Mouse (Mus musculus): ENCODE measurements around the gene Dnajc3. TPM values are rescaled to one million over a fixed set of nuclear protein-coding genes. Genes with fewer than 3 reads are reported as not detected.

The Dnajc3 gene
- total and polyA plus RNA-seq, 3 experiments: 29.0 to 40.6 (median 31.6) TPM

DNA sequence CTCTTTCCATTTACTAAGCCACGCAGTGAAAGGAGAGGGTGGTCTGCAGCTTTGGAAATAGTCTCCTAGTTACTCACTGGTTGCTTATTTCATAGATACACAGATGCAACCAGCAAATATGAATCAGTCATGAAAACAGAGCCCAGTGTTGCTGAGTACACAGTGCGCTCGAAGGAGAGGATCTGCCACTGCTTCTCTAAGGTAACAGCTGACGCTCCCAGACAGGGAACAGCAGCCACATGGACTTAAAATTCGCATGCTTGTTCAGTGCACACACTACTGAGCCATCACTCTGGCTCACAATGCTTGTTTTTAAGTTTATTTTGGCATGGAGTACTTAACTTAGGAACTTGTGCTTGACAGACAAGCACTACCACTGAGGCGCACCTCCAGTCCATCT lies 34.5 kb downstream of the Dnajc3 start:
- peaks cover 36 to 92% of the 10 kb centered on the region in 2 experiments for H3K36me3 ChIP-seq (replicated peaks in 1 of 2; ENCODE audit: control insufficient read depth in 1 of 2, insufficient read depth in 1 of 2, low read length in 1 of 2)
- no peaks in the 10 kb centered on the region for H3K4me1 ChIP-seq (ENCODE audit: control insufficient read depth in 1 of 2, insufficient read depth in 2 of 2)
- H3K4me2 ChIP-seq (ENCODE audit: insufficient read depth, low read depth, poor library complexity, severe bottlenecking): no peak overlapping the region
- TF ChIP-seq EP300 (IDR thresholded peaks at IDR 0.05; ENCODE audit: low read length) (no peak), TCF12 (IDR thresholded peaks at IDR 0.05; ENCODE audit: low read depth, low read length) (no peak), USF2 (conservative IDR thresholded peaks at IDR 0.05; ENCODE audit: low read depth, low read length) (no peak), NELFE (IDR thresholded peaks at IDR 0.05; ENCODE audit: low read depth, low read length) (no peak), KAT2A (IDR thresholded peaks at IDR 0.05; ENCODE audit: insufficient replicate concordance, low read length) (no peak), IRF4 (IDR thresholded peaks at IDR 0.05; ENCODE audit: low read depth, low read length) (no peak), E2F4 (IDR thresholded peaks at IDR 0.05; ENCODE audit: insufficient replicate concordance, low read depth, low read length) (no peak), SIN3A (IDR thresholded peaks at IDR 0.05; ENCODE audit: low read length) (no peak), ZNF384 (IDR thresholded peaks at IDR 0.05; ENCODE audit: low read depth, low read length) (no peak)
- no peaks in the 10 kb centered on the region for H3K27me3 ChIP-seq (replicated peaks)
- in situ Hi-C loops (cut with MboI; ENCODE audit: low pct_ligation_motif_present, low pct_unique_long_range_greater_than_20kb, low sequenced_read_pairs): no loop called here
- no peaks in the 10 kb centered on the region for H3K9me3 ChIP-seq (replicated peaks; ENCODE audit: low read length)
- DNase-seq (ENCODE audit: extremely low read depth): no peak
- H3K4me3 ChIP-seq (replicated peaks in 1 of 3; ENCODE audit: low read depth in 2 of 3, low read length in 2 of 3, poor library complexity in 1 of 3): no peak overlapping the region
- no peaks in the 10 kb centered on the region for H3K79me2 ChIP-seq (replicated peaks; ENCODE audit: control insufficient read depth, extremely low read depth, insufficient read depth, poor library complexity, severe bottlenecking)
- H3K9ac ChIP-seq (ENCODE audit: insufficient read depth, low read depth): no peak overlapping the region
- H3K27ac ChIP-seq (ENCODE audit: insufficient read depth, low read depth): no peak overlapping the region
- dilution Hi-C loops (cut with MboI; ENCODE audit: extremely low pct_ligation_motif_present, extremely low pct_unique_long_range_greater_than_20kb, low sequenced_read_pairs): no loop called here

- Histone ChIP-seq H3K27me3 (replicated peaks) (no peaks in the 10 kb centered on the region), H3K4me3 (replicated peaks in 1 of 3; ENCODE audit: low read depth in 2 of 3, low read length in 2 of 3, poor library complexity in 1 of 3) (no peak overlapping the region), H3K36me3 (replicated peaks in 1 of 2; ENCODE audit: control insufficient read depth in 1 of 2, insufficient read depth in 1 of 2, low read length in 1 of 2) (peaks cover 32 to 81% of the 10 kb centered on the region in 2 experiments), H3K4me1 (ENCODE audit: control insufficient read depth in 1 of 2, insufficient read depth in 2 of 2) (no peaks in the 10 kb centered on the region), H3K79me2 (replicated peaks; ENCODE audit: control insufficient read depth, extremely low read depth, insufficient read depth, poor library complexity, severe bottlenecking) (no peaks in the 10 kb centered on the region), H3K9ac (ENCODE audit: insufficient read depth, low read depth) (no peak overlapping the region), H3K9me3 (replicated peaks; ENCODE audit: low read length) (no peaks in the 10 kb centered on the region), H3K27ac (ENCODE audit: insufficient read depth, low read depth) (no peak overlapping the region), H3K4me2 (ENCODE audit: insufficient read depth, low read depth, poor library complexity, severe bottlenecking) (no peak overlapping the region)
- dilution Hi-C loops (cut with MboI; ENCODE audit: extremely low pct_ligation_motif_present, extremely low pct_unique_long_range_greater_than_20kb, low sequenced_read_pairs): no loop called here
- in situ Hi-C loops (cut with MboI; ENCODE audit: low pct_ligation_motif_present, low pct_unique_long_range_greater_than_20kb, low sequenced_read_pairs): no loop called here
- TF ChIP-seq BHLHE40 (IDR thresholded peaks at IDR 0.05; ENCODE audit: low read depth, low read length) (no peak), ZNF384 (IDR thresholded peaks at IDR 0.05; ENCODE audit: low read depth, low read length) (no peak), RCOR1 (conservative IDR thresholded peaks at IDR 0.05; ENCODE audit: low read depth, low read length) (no peak), PAX5 (IDR thresholded peaks at IDR 0.05; ENCODE audit: low read length) (no peak), MAZ (IDR thresholded peaks at IDR 0.05; ENCODE audit: low read depth, low read length) (no peak), MXI1 (IDR thresholded peaks at IDR 0.05; ENCODE audit: low read depth, low read length) (no peak), ZKSCAN1 (IDR thresholded peaks at IDR 0.05; ENCODE audit: borderline replicate concordance, low read depth, low read length) (no peak), SIN3A (IDR thresholded peaks at IDR 0.05; ENCODE audit: low read length) (no peak), JUND (conservative IDR thresholded peaks at IDR 0.05; ENCODE audit: low read depth, low read length) (no peak), POLR2A (IDR thresholded peaks at IDR 0.05; ENCODE audit: low read depth, low read length) (no peak), NELFE (IDR thresholded peaks at IDR 0.05; ENCODE audit: low read depth, low read length) (no peak), SMC3 (IDR thresholded peaks at IDR 0.05; ENCODE audit: low read depth, low read length) (no peak), USF2 (conservative IDR thresholded peaks at IDR 0.05; ENCODE audit: low read depth, low read length) (no peak), KAT2A (IDR thresholded peaks at IDR 0.05; ENCODE audit: insufficient replicate concordance, low read length) (no peak), HCFC1 (IDR thresholded peaks at IDR 0.05; ENCODE audit: low read depth, low read length) (no peak), MYC (IDR thresholded peaks at IDR 0.05; ENCODE audit: low read depth, low read length) (no peak), ZMIZ1 (IDR thresholded peaks at IDR 0.05; ENCODE audit: low read depth, low read length) (no peak), ZC3H11A (IDR thresholded peaks at IDR 0.05; ENCODE audit: low read depth, low read length) (no peak)
- DNase-seq (ENCODE audit: extremely low read depth): no peak
Observed at GRCm38 (mm10) chr14:118977136-118977816, 39.5 kb downstream of the Dnajc3 start.
